Mouse (Mus musculus): ENCODE results near the gene Grin2a. TPM values are rescaled to one million over a fixed set of nuclear protein-coding genes. Genes with fewer than 3 reads are reported as not detected.
A peak's percentile ranks its signal among the peaks of the same experiment; 100 is the strongest.

Grin2a gene
- polyA plus RNA-seq, 1 experiment from 2014 or later = 0.47 TPM

DNA sequence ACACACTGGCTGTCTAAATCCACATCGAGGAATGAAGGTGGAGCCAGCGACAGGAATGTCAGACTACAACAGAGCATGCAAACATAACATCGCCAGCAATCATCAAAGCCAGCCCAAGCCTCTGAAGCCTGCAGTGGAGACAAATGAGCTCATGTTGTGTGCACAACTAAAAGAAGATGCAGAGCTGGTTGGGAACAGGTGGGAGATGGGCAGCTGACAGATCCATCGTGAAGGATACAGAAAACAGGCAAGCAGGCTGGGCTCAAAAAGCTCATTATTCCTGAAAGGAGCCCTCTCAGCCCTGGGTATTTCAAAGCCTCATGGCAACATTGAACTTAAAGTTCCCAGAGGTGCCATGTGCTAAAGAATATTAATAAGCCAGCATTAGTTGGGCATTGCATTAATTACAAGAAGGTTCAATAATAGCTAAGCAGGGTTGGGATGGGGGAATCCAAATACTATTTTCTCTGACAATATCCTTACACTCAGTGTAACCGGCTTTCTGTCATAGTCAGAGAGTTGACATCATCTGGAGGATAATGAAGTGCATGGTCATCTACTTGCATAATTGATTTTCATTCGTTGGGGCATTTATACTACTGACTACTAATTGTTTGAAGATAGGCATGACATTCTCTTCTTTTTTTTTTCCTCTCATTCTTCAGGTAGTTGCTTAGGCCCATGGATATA is 462.4 kb downstream of the Grin2a start:
- Histone ChIP-seq H3K36me3 (ENCODE audit: control insufficient read depth, insufficient read depth, low read length) (no peaks in the 10 kb centered on the region), H3K4me1 (ENCODE audit: control insufficient read depth, insufficient read depth, low read length) (peaks cover 12% of the 10 kb centered on the region), H3K9me3 (replicated peaks; ENCODE audit: control insufficient read depth, low read length) (no peaks in the 10 kb centered on the region), H3K27ac (ENCODE audit: low read depth, low read length) (peak overlapping the region; percentile 5; the same call in 1 of the 2 replicates), H3K27me3 (replicated peaks; ENCODE audit: control insufficient read depth, insufficient read depth, low read length) (no peaks in the 10 kb centered on the region), H3K4me2 (ENCODE audit: low read length) (no peak overlapping the region), H3K4me3 (ENCODE audit: low read depth, low read length) (no peak overlapping the region), H3K9ac (ENCODE audit: low read length) (no peak overlapping the region)
- ATAC-seq = peak; percentile 59
- DNase-seq (ENCODE audit: low spot score) = no peak
- WGBS = 48% methylated on average over 6 of the region's 6 CpGs

DNA sequence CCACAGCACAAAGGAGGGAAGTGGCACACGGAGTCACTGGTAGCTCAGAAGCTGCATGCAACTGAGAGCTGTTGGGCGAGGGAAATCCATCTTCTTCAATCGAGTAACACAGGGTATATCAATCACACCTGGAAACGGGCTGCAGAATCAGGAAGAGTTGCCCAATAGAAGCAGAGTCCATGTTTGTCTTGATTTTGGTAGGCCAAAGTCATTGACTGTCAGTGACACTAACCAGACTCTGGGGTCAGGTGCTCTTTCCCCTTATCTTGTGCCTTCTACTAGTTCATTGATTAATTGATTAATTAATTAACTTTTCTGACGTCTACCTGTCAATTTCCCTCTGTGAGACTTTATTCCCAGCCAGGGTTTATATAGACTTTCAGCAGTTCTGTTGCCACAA is 468.1 kb downstream of the Grin2a start:
- Histone ChIP-seq H3K9ac (ENCODE audit: low read length) (no peak overlapping the region), H3K27me3 (replicated peaks; ENCODE audit: control insufficient read depth, insufficient read depth, low read length) (no peaks in the 10 kb centered on the region), H3K4me1 (ENCODE audit: control insufficient read depth, insufficient read depth, low read length) (no peaks in the 10 kb centered on the region), H3K4me2 (ENCODE audit: low read length) (no peak overlapping the region), H3K27ac (ENCODE audit: low read depth, low read length) (no peak overlapping the region), H3K36me3 (ENCODE audit: control insufficient read depth, insufficient read depth, low read length) (no peaks in the 10 kb centered on the region), H3K4me3 (ENCODE audit: low read depth, low read length) (no peak overlapping the region), H3K9me3 (replicated peaks; ENCODE audit: control insufficient read depth, low read length) (no peaks in the 10 kb centered on the region)
- ATAC-seq (no peak), DNase-seq (ENCODE audit: low spot score) (no peak)
- WGBS = 85% methylated on average over 5 of the region's 5 CpGs

DNA sequence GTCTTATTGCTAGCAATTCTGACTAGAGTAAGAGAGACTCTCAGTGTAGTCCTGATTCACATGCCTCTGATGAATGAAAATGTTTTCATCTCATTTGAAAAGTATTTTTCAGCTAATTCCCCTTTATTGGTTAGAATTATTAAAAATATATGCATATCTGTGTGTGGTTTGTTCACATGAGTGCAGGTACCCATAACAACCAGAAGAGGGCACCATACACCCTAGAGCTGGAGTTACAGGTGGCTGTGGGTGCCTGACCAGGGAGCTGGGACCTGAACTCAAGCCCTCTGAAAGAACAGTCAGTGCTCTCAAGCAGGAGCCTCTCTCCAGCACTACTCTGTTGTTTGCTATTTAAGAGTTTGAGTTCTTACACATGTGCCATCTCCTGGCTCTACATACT is 472.0 kb downstream of the Grin2a start:
- H3K9me3 ChIP-seq (replicated peaks; ENCODE audit: control insufficient read depth, low read length) = no peaks in the 10 kb centered on the region

More for the DNA sequence above, 472.0 kb downstream of the Grin2a start:
- DNase-seq (ENCODE audit: low spot score) = no peak
- ATAC-seq = no peak
- Histone ChIP-seq H3K27me3 (replicated peaks; ENCODE audit: control insufficient read depth, insufficient read depth, low read length) (no peaks in the 10 kb centered on the region), H3K27ac (ENCODE audit: low read depth, low read length) (no peak overlapping the region), H3K4me3 (ENCODE audit: low read depth, low read length) (no peak overlapping the region), H3K4me1 (ENCODE audit: control insufficient read depth, insufficient read depth, low read length) (no peaks in the 10 kb centered on the region), H3K36me3 (ENCODE audit: control insufficient read depth, insufficient read depth, low read length) (no peaks in the 10 kb centered on the region), H3K4me2 (ENCODE audit: low read length) (no peak overlapping the region), H3K9ac (ENCODE audit: low read length) (no peak overlapping the region)

Other genes with a start within 250 kb of the Grin2a start
- not detected in 2 replicates for gene Rpl39l, start 174.7 kb upstream of the Grin2a start, polyA plus RNA-seq (2014; fragmentation: Nextera tagmentation; extraction: Ambion mirVana)
- gene Atf7ip2, start 197.2 kb upstream of the Grin2a start, polyA plus RNA-seq (2014; fragmentation: Nextera tagmentation; extraction: Ambion mirVana) = 0.25 and 0.33 TPM in 2 replicates